Mouse (Mus musculus) olfactory bulb, adult 2 months (tissue): Measurements from ENCODE around the gene Car10.

ENCODE experiments used
- CTCF ChIP-seq: fragments of 200-500 bp; IDR thresholded peaks from 2 replicates; pipeline ENCODE4 v1.5.1; 2012; ENCODE audit warnings: low read depth, mild to moderate bottlenecking, low read length, moderate library complexity; ENCODE audit not compliant: insufficient read depth
- POLR2A ChIP-seq: fragments of 200-500 bp; IDR thresholded peaks from 2 replicates; pipeline ENCODE4 v1.6.1; 2012; ENCODE audit warnings: mild to moderate bottlenecking, low read depth, low read length, moderate library complexity; ENCODE audit not compliant: insufficient read depth

DNA sequence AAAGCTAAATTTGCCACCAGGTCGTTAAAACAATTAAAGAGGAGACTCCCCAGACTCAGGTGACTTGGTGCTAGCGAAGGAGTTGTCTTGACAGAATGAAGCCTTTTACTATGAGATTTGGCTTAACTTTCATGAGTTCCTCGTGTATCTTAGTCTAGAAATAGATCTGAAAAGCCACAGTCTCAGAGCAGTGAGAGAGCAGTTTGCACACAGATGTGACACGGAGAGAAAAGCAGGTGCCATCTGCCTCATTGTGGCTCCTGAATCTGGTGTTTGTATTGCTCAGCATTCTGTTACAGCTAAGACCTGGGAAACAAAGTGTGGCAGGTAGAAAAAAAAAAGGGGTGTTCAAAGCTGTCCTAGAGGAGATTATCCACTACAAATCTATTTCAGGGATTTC lies 269.4 kb downstream of the Car10 start:
- TF ChIP-seq POLR2A (no peak), CTCF (no peak)
